Mouse (Mus musculus) MEL (cell line): Measurements from ENCODE around the gene Hpdl.

Experiments
- BHLHE40 ChIP-seq: IDR thresholded peaks from 2 replicates; pipeline ENCODE4 v1.6.1; 2012; ENCODE audit warnings: low read depth, mild to moderate bottlenecking, inconsistent platforms, low read length, improper control_type of control experiment, borderline replicate concordance
- CTCF ChIP-seq, 3 experiments: IDR thresholded peaks in 2 of 3; conservative IDR thresholded peaks in 1 of 3; 2 replicates each; pipeline ENCODE4 v1.5.1; 2011 to 2012; ENCODE audit warnings: low read length in 3 of 3, low read depth in 2 of 3, mild to moderate bottlenecking in 2 of 3, improper control_type of control experiment in 1 of 3, inconsistent platforms in 1 of 3, mixed read lengths in 1 of 3, moderate library complexity in 1 of 3; ENCODE audit not compliant: control insufficient read depth in 1 of 3, insufficient read depth in 1 of 3, poor library complexity in 1 of 3, severe bottlenecking in 1 of 3
- EP300 ChIP-seq, 2 experiments: IDR thresholded peaks; 2 replicates each; pipeline ENCODE4 v1.6.1; 2011; ENCODE audit warnings: improper control_type of control experiment in 2 of 2, low read length in 2 of 2, low read depth in 1 of 2, mild to moderate bottlenecking in 1 of 2
- JUND ChIP-seq: IDR thresholded peaks from 2 replicates; pipeline ENCODE4 v1.6.1; 2011; ENCODE audit warnings: low read depth, mild to moderate bottlenecking, improper control_type of control experiment, low read length
- POLR2A ChIP-seq, 2 experiments: IDR thresholded peaks; 2 replicates each; pipeline ENCODE4 v1.6.1; 2011 to 2012; ENCODE audit warnings: low read length in 2 of 2, mild to moderate bottlenecking in 2 of 2, control low read depth in 1 of 2, improper control_type of control experiment in 1 of 2, low read depth in 1 of 2, moderate library complexity in 1 of 2; ENCODE audit not compliant: control insufficient read depth in 1 of 2, insufficient read depth in 1 of 2, poor library complexity in 1 of 2
- POLR2AphosphoS2 ChIP-seq: IDR thresholded peaks from 2 replicates; pipeline ENCODE4 v1.6.1; 2011; ENCODE audit warnings: low read length, improper control_type of control experiment

GRCm38 (mm10) chr4:116796442-116797110 lies 24.9 kb downstream of the Hpdl start:
- TF ChIP-seq POLR2A (IDR thresholded peaks at IDR 0.05; ENCODE audit: control insufficient read depth in 1 of 2, insufficient read depth in 1 of 2, low read depth in 1 of 2, low read length in 2 of 2, poor library complexity in 1 of 2) (no peak), CTCF (IDR thresholded peaks at IDR 0.05 in 2 of 3, conservative IDR thresholded peaks at IDR 0.05 in 1 of 3; ENCODE audit: control insufficient read depth in 1 of 3, insufficient read depth in 1 of 3, low read depth in 2 of 3, low read length in 3 of 3, poor library complexity in 1 of 3, severe bottlenecking in 1 of 3) (no peak), JUND (no peak), EP300 (IDR thresholded peaks at IDR 0.05; ENCODE audit: low read depth in 1 of 2, low read length in 2 of 2) (no peak), BHLHE40 (no peak), POLR2AphosphoS2 (no peak)
